Mouse (Mus musculus): ENCODE data around the gene Nckap5l.

GRCm38 (mm10) chr15:99375036-99375435 is 82.5 kb downstream of the Nckap5l start:
- TF ChIP-seq CTCF (IDR thresholded peaks at IDR 0.05) (no peak), EP300 (IDR thresholded peaks at IDR 0.05) (no peak)
